Mouse (Mus musculus): ENCODE data around the gene Cnp.

- TF ChIP-seq CTCF (IDR thresholded peaks at IDR 0.05; ENCODE audit: low read depth, low read length) (no peak), GATA2 (IDR thresholded peaks at IDR 0.05; ENCODE audit: borderline replicate concordance, low read depth, low read length) (no peak)
These were observed 44.2 kb downstream of the Cnp start, which contains the start of gene Nkiras2 for GRCm38 (mm10) chr11:100618761-100619484.
